Mouse (Mus musculus) ZHBTc4 (cell line): Measurements from ENCODE around the gene Naa11.
A peak's percentile ranks its signal among the peaks of the same experiment; 100 is the strongest.

Experiments used
- DNase-seq: peaks from one replicate; pipeline ENCODE4 v3.0.0-alpha.2; 2011; ENCODE audit warnings: low read depth, low spot score

Naa11 gene

DNA sequence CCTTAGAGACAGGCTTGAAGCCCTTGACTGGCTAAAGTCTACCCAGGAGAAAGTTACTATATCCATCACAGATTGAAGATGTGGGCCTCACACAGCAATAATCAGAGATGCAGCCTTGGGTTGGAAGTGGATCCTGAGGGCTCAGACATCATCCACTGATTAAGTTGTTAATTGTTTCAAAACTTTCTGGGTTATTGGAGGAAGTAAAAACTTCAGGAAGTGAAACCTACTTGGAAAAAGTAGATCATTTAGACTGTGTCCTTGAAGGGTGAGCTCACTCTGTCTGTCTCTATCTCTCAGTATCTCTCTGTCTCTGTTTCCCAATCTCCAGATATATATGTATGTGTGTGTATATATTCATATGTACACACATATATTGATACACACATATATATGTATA lies 47.0 kb downstream of the Naa11 start:
- DNase-seq, result no peak

DNA sequence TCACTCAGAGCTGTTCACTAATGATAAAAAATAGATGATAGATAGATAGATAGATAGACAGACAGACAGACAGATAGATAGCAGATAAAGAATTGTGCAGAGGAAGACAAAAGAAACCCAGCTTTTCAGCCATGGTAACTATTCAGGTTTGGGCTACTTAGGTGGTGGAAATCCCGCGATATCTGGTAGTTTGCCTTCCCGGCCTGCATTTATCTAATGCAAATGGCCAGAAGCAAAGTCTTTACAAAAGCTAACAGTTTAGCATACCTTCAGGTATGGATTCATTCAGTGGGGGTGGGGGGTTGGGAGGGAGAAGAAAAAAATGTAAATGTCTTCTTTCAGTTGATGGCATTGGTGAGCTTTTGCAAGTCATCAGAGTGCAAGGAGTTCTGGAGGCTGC lies 48.0 kb downstream of the Naa11 start:
- peak; percentile 46 for DNase-seq

DNA sequence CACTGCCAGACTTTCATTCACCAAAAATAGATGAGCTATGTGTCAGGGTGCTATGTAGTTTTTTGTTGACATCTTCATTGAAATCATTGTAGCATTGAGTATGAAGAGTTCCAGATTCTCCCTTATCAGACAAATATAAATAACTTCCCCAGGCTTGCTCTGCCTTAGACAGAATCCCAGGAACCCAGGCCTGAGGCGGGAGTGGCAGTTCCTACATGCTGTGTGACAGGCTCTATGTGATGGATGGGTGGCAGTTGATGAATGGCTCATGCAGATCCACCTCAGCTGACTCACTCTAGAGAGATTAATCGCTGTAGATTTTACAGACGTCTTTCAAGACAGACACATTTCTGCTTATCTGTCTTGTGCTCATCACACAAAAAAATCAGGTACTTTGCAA lies 57.4 kb downstream of the Naa11 start:
- no peak for DNase-seq
